Mouse (Mus musculus): Measurements from ENCODE around the gene Naa25. TPM values are rescaled to one million over a fixed set of nuclear protein-coding genes. Genes with fewer than 3 reads are reported as not detected.

Gene Naa25
- polyA plus RNA-seq, 1 experiment from 2014 or later = 58.5 TPM

DNA sequence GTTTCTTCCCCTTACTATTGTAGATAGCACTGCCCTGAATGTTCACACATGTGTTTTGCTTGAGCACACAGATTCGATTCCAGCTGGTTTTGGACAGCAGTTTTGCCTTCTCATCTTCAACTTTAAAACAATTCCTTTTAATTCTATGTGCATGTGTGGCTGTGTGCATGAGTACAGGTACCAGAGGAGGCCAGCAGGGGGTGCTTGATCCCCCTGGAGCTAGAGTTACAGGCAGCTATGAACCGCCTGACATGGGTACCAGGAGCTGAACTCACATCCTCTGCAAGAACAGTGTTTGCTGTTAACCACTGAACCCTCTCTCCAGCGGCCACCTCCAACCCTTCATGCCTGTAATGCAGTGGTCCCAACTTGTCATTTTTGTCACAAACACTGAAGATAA, 50.7 kb downstream of the Naa25 start:
- no peak for ATAC-seq
- Histone ChIP-seq H3K27ac (ENCODE audit: low read depth, low read length) (no peak overlapping the region), H3K4me2 (ENCODE audit: low read length) (no peak overlapping the region), H3K9ac (ENCODE audit: low read depth, low read length) (no peak overlapping the region), H3K9me3 (ENCODE audit: control insufficient read depth, low read length) (no peaks in the 10 kb centered on the region), H3K4me3 (ENCODE audit: low read length) (no peak overlapping the region), H3K27me3 (replicated peaks; ENCODE audit: control insufficient read depth, insufficient read depth, low read length) (no peaks in the 10 kb centered on the region), H3K4me1 (ENCODE audit: control insufficient read depth, insufficient read depth, low read depth, low read length) (peaks cover 16% of the 10 kb centered on the region), H3K36me3 (ENCODE audit: control insufficient read depth, insufficient read depth, low read length) (peaks cover 34% of the 10 kb centered on the region)
- WGBS = 98% methylated on average over 3 of the region's 3 CpGs

DNA sequence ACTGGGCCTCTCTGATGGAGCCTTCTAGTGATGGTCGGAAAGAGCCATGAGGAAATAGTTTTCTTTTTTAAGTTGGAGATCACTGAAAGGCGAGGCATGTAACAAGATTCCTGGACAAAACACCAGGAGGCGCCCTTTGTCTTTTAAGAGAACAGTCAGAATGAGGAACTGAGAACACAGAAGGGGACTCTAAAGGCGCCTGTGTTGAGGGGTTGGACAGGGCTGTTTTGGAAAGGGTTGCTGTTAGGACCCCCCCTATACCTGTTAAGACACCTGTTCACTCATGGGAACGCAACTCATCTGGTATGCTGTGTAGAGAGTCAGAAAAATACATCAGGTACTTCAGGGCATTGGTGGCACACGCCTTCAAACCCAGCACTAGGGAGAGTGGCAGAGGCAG, 52.2 kb downstream of the Naa25 start:
- no peak for ATAC-seq
- Histone ChIP-seq H3K9ac (ENCODE audit: low read depth, low read length) (no peak overlapping the region), H3K4me2 (ENCODE audit: low read length) (no peak overlapping the region), H3K9me3 (ENCODE audit: control insufficient read depth, low read length) (no peaks in the 10 kb centered on the region), H3K27ac (ENCODE audit: low read depth, low read length) (no peak overlapping the region), H3K4me1 (ENCODE audit: control insufficient read depth, insufficient read depth, low read depth, low read length) (peaks cover 19% of the 10 kb centered on the region), H3K27me3 (replicated peaks; ENCODE audit: control insufficient read depth, insufficient read depth, low read length) (no peaks in the 10 kb centered on the region), H3K4me3 (ENCODE audit: low read length) (no peak overlapping the region), H3K36me3 (ENCODE audit: control insufficient read depth, insufficient read depth, low read length) (peaks cover 22% of the 10 kb centered on the region)
- WGBS = 65% methylated on average over 6 of the region's 6 CpGs

DNA sequence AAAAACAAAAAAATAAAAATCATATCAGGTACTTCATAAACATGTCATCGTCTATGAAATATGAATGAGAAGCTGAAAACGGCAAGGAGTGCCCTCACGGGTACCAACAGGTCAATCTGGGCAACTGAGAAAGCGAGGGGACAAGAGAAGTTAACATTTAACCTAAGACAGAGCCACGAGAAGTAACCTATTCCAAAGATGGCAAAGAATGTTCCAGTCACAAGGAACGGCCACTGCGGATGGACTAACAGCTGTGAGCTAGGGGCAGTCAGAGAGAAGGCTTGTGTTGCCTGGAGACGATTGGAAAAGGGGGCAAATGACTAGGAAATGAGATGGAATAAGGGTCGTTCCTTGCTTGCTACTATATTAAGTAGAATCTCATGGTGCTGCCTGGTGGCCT, 52.7 kb downstream of the Naa25 start:
- H3K4me3 ChIP-seq (ENCODE audit: low read length) = no peak overlapping the region
- H3K9me3 ChIP-seq (ENCODE audit: control insufficient read depth, low read length) = no peaks in the 10 kb centered on the region
- no peak overlapping the region for H3K27ac ChIP-seq (ENCODE audit: low read depth, low read length)
- no peaks in the 10 kb centered on the region for H3K27me3 ChIP-seq (replicated peaks; ENCODE audit: control insufficient read depth, insufficient read depth, low read length)
- 73% methylated on average over 9 of the region's 9 CpGs for WGBS
- peaks cover 19% of the 10 kb centered on the region for H3K4me1 ChIP-seq (ENCODE audit: control insufficient read depth, insufficient read depth, low read depth, low read length)
- peak overlapping the region; percentile 85 for H3K4me2 ChIP-seq (ENCODE audit: low read length)
- no peak for ATAC-seq
- H3K9ac ChIP-seq (ENCODE audit: low read depth, low read length) = peak overlapping the region; percentile 41
- peaks cover 18% of the 10 kb centered on the region for H3K36me3 ChIP-seq (ENCODE audit: control insufficient read depth, insufficient read depth, low read length)

DNA sequence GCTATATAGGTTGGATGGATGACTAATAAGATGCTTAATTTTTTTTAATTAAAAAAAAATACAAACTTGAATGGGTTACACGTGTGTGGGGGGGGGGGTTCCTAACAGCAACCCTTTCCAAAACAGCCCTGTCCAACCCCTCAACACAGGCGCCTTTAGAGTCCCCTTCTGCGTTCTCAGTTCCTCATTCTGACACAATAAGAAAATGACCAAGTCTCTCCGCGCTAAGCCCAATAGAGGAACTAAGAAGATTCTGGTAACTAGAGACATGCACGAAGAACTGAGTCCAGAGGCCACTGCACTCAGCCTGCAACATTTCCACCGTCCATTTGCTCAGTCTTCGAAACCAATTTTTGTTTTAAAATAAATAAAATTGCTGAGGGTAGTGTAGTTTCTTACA, 53.5 kb downstream of the Naa25 start:
- Histone ChIP-seq H3K27me3 (replicated peaks; ENCODE audit: control insufficient read depth, insufficient read depth, low read length) (no peaks in the 10 kb centered on the region), H3K4me1 (ENCODE audit: control insufficient read depth, insufficient read depth, low read depth, low read length) (peaks cover 19% of the 10 kb centered on the region), H3K4me2 (ENCODE audit: low read length) (peak overlapping the region; percentile 85), H3K4me3 (ENCODE audit: low read length) (peak overlapping the region; percentile 65), H3K27ac (ENCODE audit: low read depth, low read length) (peak overlapping the region; percentile 94), H3K9ac (ENCODE audit: low read depth, low read length) (peak overlapping the region; percentile 82), H3K36me3 (ENCODE audit: control insufficient read depth, insufficient read depth, low read length) (peaks cover 17% of the 10 kb centered on the region), H3K9me3 (ENCODE audit: control insufficient read depth, low read length) (no peaks in the 10 kb centered on the region)
- ATAC-seq = no peak
- WGBS = 25% methylated on average over 8 of the region's 8 CpGs

DNA sequence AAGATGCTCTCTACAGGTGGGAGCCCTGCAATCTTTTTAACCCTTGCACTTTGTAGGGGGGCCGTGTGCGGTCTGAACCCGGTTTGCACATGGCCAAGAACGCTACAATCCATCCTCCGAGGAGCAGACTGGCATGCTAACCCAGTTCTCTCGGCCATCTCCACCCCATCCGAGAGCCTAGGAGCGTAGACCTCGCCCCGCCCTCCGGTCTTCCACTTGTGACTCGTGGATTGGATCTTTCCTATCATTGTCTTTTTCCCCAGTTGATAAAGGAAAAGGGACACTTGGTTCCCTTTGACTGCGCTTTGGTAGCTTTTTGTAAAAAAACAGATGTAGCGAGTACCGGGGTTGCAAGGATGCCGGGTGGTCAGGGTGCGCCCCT, 53.9 kb downstream of the Naa25 start, which contains the start of gene Tmem116:
TSS of gene Tmem116 (plus strand) at position 250 of the 382 bp plus-strand sequence.
- WGBS = under 1% methylated on average over 17 of the region's 17 CpGs
- no peaks in the 10 kb centered on the region for H3K27me3 ChIP-seq (replicated peaks; ENCODE audit: control insufficient read depth, insufficient read depth, low read length)
- H3K27ac ChIP-seq (ENCODE audit: low read depth, low read length) = peak within 1 kb of the TSS; percentile 94
- H3K9ac ChIP-seq (ENCODE audit: low read depth, low read length) = peak within 1 kb of the TSS; percentile 98
- H3K4me3 ChIP-seq (ENCODE audit: low read length) = peak within 1 kb of the TSS; percentile 65
- H3K4me2 ChIP-seq (ENCODE audit: low read length) = peak within 1 kb of the TSS; percentile 85
- H3K9me3 ChIP-seq (ENCODE audit: control insufficient read depth, low read length) = no peaks in the 10 kb centered on the region
- peaks cover 15% of the 10 kb centered on the region for H3K36me3 ChIP-seq (ENCODE audit: control insufficient read depth, insufficient read depth, low read length)
- H3K4me1 ChIP-seq (ENCODE audit: control insufficient read depth, insufficient read depth, low read depth, low read length) = peaks cover 19% of the 10 kb centered on the region
- peak; percentile 24; the same call in 1 of the 2 replicates for ATAC-seq

DNA sequence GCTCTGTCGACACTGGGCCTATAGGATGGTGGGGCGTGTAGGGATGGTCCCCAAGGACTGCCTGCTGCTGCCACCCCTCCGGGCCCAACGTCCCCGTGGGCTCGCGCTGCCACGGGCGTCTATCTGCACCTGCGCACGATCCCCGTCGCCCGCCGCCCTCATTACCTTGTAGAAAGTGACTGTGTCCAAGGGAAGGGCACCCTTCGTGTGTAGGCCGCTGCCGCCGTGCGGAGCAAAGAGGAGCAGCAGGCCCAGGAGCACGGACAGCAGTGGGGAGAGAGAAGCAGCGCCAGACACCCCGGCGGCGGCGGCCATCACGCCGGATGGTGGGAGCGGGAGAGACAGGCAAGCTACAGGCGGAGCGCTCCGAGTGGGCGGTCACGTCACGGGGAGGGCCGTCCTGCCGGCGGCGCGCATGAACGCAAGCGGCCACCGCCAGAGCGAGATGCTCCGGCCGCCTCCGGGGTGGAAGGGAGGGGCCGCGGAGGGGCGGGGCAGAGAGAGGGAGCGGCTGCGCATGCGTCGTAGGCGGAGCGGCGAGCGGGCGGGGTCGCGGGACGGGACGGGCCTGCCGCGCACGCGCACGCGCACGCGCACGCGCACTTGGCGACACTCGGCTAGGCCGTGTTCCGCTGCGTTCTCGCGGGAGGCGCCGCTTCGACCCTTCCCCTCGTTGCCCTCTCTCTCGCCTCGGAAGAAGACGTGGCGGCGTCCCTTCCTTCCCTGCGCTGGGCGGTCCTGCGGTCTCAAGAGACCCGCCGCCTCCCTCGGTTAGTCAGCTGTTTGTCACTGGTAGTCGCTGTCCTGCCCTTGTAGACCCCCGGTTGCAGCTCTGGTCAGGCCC, 54.5 kb downstream of the Naa25 start, which contains the start of gene Erp29:
TSS of gene Erp29 (minus strand) at position 481 of the 844 bp plus-strand sequence.
- WGBS = 0% methylated on average over 55 of the region's 97 CpGs
- H3K27ac ChIP-seq (ENCODE audit: low read depth, low read length) = peak within 1 kb of the TSS; percentile 94
- peak within 1 kb of the TSS; percentile 85 for H3K4me2 ChIP-seq (ENCODE audit: low read length)
- peaks cover 10% of the 10 kb centered on the region for H3K36me3 ChIP-seq (ENCODE audit: control insufficient read depth, insufficient read depth, low read length)
- peak within 1 kb of the TSS; percentile 65 for H3K4me3 ChIP-seq (ENCODE audit: low read length)
- peak; percentile 96 for ATAC-seq
- H3K9me3 ChIP-seq (ENCODE audit: control insufficient read depth, low read length) = no peaks in the 10 kb centered on the region
- peak within 1 kb of the TSS; percentile 98 for H3K9ac ChIP-seq (ENCODE audit: low read depth, low read length)
- peaks cover 19% of the 10 kb centered on the region for H3K4me1 ChIP-seq (ENCODE audit: control insufficient read depth, insufficient read depth, low read depth, low read length)
- H3K27me3 ChIP-seq (replicated peaks; ENCODE audit: control insufficient read depth, insufficient read depth, low read length) = no peaks in the 10 kb centered on the region

DNA sequence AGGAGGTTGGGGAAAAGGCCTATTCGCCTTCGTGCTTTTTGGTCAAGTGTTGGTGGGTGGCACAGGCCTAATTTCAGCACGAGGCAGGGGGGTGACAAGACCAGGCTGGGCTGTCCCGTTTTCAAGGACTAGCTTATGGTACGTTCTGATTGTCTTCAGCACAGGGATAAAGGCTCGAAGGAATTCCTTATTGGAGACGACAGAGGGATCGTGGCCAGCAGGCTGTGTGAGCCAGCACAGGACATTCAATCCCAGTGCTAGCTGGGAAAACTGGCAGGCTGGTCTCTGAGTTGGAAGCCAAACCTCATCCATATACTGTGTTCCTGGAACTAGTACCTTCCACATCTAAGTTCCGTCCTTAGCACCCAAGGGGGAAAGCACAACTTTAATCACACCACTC, 55.2 kb downstream of the Naa25 start:
- Histone ChIP-seq H3K4me1 (ENCODE audit: control insufficient read depth, insufficient read depth, low read depth, low read length) (peaks cover 19% of the 10 kb centered on the region), H3K4me2 (ENCODE audit: low read length) (peak overlapping the region; percentile 64), H3K9me3 (ENCODE audit: control insufficient read depth, low read length) (no peaks in the 10 kb centered on the region), H3K9ac (ENCODE audit: low read depth, low read length) (peak overlapping the region; percentile 98), H3K36me3 (ENCODE audit: control insufficient read depth, insufficient read depth, low read length) (peaks cover 9% of the 10 kb centered on the region), H3K27me3 (replicated peaks; ENCODE audit: control insufficient read depth, insufficient read depth, low read length) (no peaks in the 10 kb centered on the region), H3K4me3 (ENCODE audit: low read length) (peak overlapping the region; percentile 65), H3K27ac (ENCODE audit: low read depth, low read length) (peak overlapping the region; percentile 94)
- 7% methylated on average over 9 of the region's 9 CpGs for WGBS
- no peak for ATAC-seq

DNA sequence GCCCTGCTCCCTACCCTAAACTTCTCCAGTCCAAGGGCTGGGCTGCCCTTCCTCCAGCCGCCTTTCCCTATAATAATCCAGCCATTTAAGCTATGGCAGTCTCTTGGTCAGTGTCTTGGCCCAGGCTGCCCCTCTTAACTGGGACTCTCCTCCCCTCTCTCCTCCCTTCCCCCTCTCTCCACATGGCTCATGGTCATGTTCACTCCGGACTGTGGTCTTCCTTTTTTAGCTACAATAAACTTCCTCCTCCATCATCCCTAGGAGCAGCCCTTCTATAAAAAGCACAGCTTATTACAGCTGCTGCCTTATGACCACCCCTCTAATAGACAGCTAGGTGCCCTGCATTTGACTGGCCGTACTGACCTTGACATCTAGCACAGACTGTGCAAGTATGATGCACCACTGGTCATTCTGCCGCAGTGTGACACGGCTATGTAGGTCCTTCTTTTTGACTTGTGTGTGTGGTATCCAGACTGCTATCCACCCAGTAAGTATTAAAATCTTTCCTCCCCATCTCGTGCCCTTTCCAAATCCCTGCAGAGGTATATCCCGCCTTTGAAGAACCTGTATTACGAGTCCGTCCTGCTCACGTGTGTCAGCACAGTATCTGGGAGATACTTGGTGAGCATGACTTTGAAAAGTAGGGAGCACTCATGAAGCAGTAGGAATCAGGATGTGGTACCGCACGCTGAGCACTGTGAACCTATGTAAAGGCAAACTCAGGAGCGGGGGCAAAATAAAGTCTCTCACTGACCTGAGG, 56.2 kb downstream of the Naa25 start:
- peaks cover 19% of the 10 kb centered on the region for H3K4me1 ChIP-seq (ENCODE audit: control insufficient read depth, insufficient read depth, low read depth, low read length)
- no peak overlapping the region for H3K27ac ChIP-seq (ENCODE audit: low read depth, low read length)
- no peak overlapping the region for H3K9ac ChIP-seq (ENCODE audit: low read depth, low read length)
- no peaks in the 10 kb centered on the region for H3K9me3 ChIP-seq (ENCODE audit: control insufficient read depth, low read length)
- 94% methylated on average over 13 of the region's 13 CpGs for WGBS
- H3K27me3 ChIP-seq (replicated peaks; ENCODE audit: control insufficient read depth, insufficient read depth, low read length) = no peaks in the 10 kb centered on the region
- ATAC-seq = no peak
- peaks cover 2% of the 10 kb centered on the region for H3K36me3 ChIP-seq (ENCODE audit: control insufficient read depth, insufficient read depth, low read length)
- H3K4me2 ChIP-seq (ENCODE audit: low read length) = no peak overlapping the region
- H3K4me3 ChIP-seq (ENCODE audit: low read length) = no peak overlapping the region

DNA sequence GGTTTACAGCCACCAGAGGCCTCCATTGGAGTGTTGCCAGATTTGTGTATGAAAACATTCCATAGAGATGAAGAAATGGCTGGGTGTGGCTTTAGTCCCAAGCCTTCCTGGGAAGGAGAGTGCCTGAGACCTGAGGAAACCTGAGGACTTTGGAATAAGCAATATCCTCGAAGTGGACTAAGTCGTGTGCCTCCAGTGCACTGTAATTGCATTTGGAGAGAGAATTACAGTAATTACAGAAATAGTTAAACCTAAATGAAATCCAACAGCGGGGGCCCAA, 56.7 kb downstream of the Naa25 start:
- no peaks in the 10 kb centered on the region for H3K36me3 ChIP-seq (ENCODE audit: control insufficient read depth, insufficient read depth, low read length)
- H3K4me3 ChIP-seq (ENCODE audit: low read length) = no peak overlapping the region
- no peak overlapping the region for H3K27ac ChIP-seq (ENCODE audit: low read depth, low read length)
- no peak for ATAC-seq
- no peak overlapping the region for H3K9ac ChIP-seq (ENCODE audit: low read depth, low read length)
- H3K4me1 ChIP-seq (ENCODE audit: control insufficient read depth, insufficient read depth, low read depth, low read length) = peaks cover 19% of the 10 kb centered on the region
- H3K9me3 ChIP-seq (ENCODE audit: control insufficient read depth, low read length) = no peaks in the 10 kb centered on the region
- H3K4me2 ChIP-seq (ENCODE audit: low read length) = no peak overlapping the region
- H3K27me3 ChIP-seq (replicated peaks; ENCODE audit: control insufficient read depth, insufficient read depth, low read length) = no peaks in the 10 kb centered on the region
- WGBS = 88% methylated on average over 3 of the region's 3 CpGs

Measured in hindbrain, embryonic 16.5 days (tissue).